Comparison of ENCODE assay signal across 11 mouse cellular contexts in the genomic region with DNA sequence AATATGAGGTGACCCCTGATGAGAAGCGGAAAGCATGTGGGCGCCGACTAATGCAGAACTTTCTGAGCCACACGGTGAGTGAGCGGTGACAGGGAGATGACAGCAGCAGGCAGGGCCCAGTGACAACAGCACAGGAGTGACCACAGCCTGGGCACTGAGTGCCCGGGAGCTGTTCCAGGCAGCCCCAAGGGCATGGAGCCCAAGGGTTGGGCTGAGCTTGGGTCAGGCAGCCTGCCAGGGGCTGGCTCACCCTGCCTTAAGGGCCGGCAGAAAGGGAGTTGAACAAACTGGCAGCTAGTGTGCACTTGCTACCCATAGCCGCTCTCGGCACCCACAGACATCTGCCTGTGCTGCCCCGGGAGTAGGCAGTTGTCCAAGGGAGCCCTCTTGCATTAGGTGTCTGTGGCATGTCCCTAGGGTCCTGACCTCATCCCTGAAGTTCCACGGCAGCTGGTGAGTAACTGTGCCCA. TPM values are rescaled to one million over a fixed set of nuclear protein-coding genes. Genes with fewer than 3 reads are reported as not detected.
DNase-seq lines count a peak whose midpoint lies in the region; ATAC-seq and TF ChIP-seq lines count a peak whose summit lies in the region.
"Had no signal": no experiment of that assay in that cellular context is flagged by ENCODE, and none has a peak within 500 bp of the region (broad histone marks: within the 10 kb centered on the region; RNA-seq: fewer than 3 reads in every experiment).

No protein-coding gene starts in this region.

- H3K27me3 ChIP-seq in kidney, adult 2 months (replicated peaks; ENCODE audit: control insufficient read depth, insufficient read depth, low read length), result no peaks in the 10 kb centered on the region
- H3K27me3 ChIP-seq: midbrain, embryonic 12.5 days had no signal

- H3K4me3 ChIP-seq in kidney, adult 2 months (ENCODE audit: insufficient read depth, low read depth, low read length), result no peak overlapping the region
- H3K4me3 ChIP-seq: midbrain, embryonic 12.5 days had no signal

- H3K27ac ChIP-seq in kidney, adult 2 months (ENCODE audit: insufficient read depth, low read depth, low read length), result no peak overlapping the region
- H3K27ac ChIP-seq: midbrain, embryonic 12.5 days had no signal

- intact Hi-C loops in left cerebral cortex, postnatal 4 days (cut with DNase I), result no loop called here

- ATAC-seq in granulocyte monocyte progenitor cell, adult 5-6 weeks (replicated peaks; ENCODE audit: poor library complexity, severe bottlenecking), result no peak

- no peak for TF ChIP-seq POLR2A in kidney, adult 2 months (IDR thresholded peaks at IDR 0.05; ENCODE audit: low read depth, low read length)

- WGBS in kidney, adult 2 months, result 85% methylated on average over 11 of the region's 11 CpGs

- no peaks in the 10 kb centered on the region for H3K36me3 ChIP-seq in kidney, adult 2 months (ENCODE audit: control insufficient read depth, insufficient read depth, low read length)

- no peak for TF ChIP-seq CTCF in kidney, adult 2 months (conservative IDR thresholded peaks at IDR 0.05; ENCODE audit: insufficient read depth, insufficient read length, low read depth, low read length)

- peaks cover 5% of the 10 kb centered on the region; the same call in 1 of the 2 replicates for H3K4me1 ChIP-seq in kidney, adult 2 months (ENCODE audit: control insufficient read depth, insufficient read depth, low read length)

- peak; percentile 46 for DNase-seq in kidney, adult 2 months
- DNase-seq in kidney, postnatal 25 days, result no peak
- peak; percentile 57 for DNase-seq in NIH3T3 (ENCODE audit: low read depth)
- DNase-seq in fibroblast of lung, adult 2 months (ENCODE audit: low read depth), result peak; percentile 73
- peak; percentile 84 for DNase-seq in left cerebral cortex, postnatal 4 days
- no peak for DNase-seq in spleen, adult 12 weeks (ENCODE audit: low spot score)
- no peak for DNase-seq in urinary bladder, postnatal 10 days (ENCODE audit: low spot score)

RNA-seq across cellular contexts. Expression of a gene that starts 5.7 kb away (rescaled TPM):
- 23.4 and 27.4 TPM in 2 replicates for polyA plus RNA-seq in kidney, adult 2 months (2012; rRNA removed)
- 10 to 100 TPM; 73.8 to 78.8 TPM for total RNA-seq in left cerebral cortex, postnatal 4 days (2021)
- total RNA-seq in granulocyte monocyte progenitor cell, adult 5-6 weeks (2014; fragmentation: Nextera tagmentation), result 56.7 and 62.4 TPM in 2 replicates
- 64.8 and 67.5 TPM in 2 replicates for total RNA-seq in granulocyte monocyte progenitor cell, adult 5-6 weeks (2017)

RNA-seq across cellular contexts. Expression of a gene that starts 13.5 kb away (rescaled TPM):
- 0.64 and 0.81 TPM in 2 replicates for polyA plus RNA-seq in kidney, adult 2 months (2012; rRNA removed)
- 10 to 100 TPM; 86.0 to 87.5 TPM for total RNA-seq in left cerebral cortex, postnatal 4 days (2021)
- 1.9 TPM in 1 of 2 replicates, not detected in the other for total RNA-seq in granulocyte monocyte progenitor cell, adult 5-6 weeks (2014; fragmentation: Nextera tagmentation)
- 1.6 TPM in 1 of 2 replicates, not detected in the other for total RNA-seq in granulocyte monocyte progenitor cell, adult 5-6 weeks (2017)

RNA-seq across cellular contexts. Expression of a gene that starts 24.0 kb away (rescaled TPM):
- polyA plus RNA-seq in kidney, adult 2 months (2012; rRNA removed), result 0.03 and 0.07 TPM in 2 replicates
- under 1 TPM; 0.30 to 0.38 TPM for total RNA-seq in left cerebral cortex, postnatal 4 days (2021)
- not detected in 2 replicates for total RNA-seq in granulocyte monocyte progenitor cell, adult 5-6 weeks (2014; fragmentation: Nextera tagmentation)
- not detected in 2 replicates for total RNA-seq in granulocyte monocyte progenitor cell, adult 5-6 weeks (2017)
- polyA plus RNA-seq: embryonic facial prominence, embryonic 14.5 days; midbrain, embryonic 12.5 days had no signal

RNA-seq across cellular contexts. Expression of a gene that starts 35.5 kb away (rescaled TPM):
- not detected in 2 replicates for polyA plus RNA-seq in kidney, adult 2 months (2012; rRNA removed)
- 1 to 10 TPM in 1 of 2 experiments, under 1 TPM in 1; 0.97 to 1.1 TPM for total RNA-seq in left cerebral cortex, postnatal 4 days (2021)
- not detected in 2 replicates for total RNA-seq in granulocyte monocyte progenitor cell, adult 5-6 weeks (2014; fragmentation: Nextera tagmentation)
- total RNA-seq in granulocyte monocyte progenitor cell, adult 5-6 weeks (2017), result not detected in 2 replicates
- total RNA-seq: layer of hippocampus, adult 8-10 months had no signal
- polyA plus RNA-seq: midbrain, embryonic 12.5 days had no signal

RNA-seq across cellular contexts. Expression of a gene that starts 37.4 kb away (rescaled TPM):
- polyA plus RNA-seq in kidney, adult 2 months (2012; rRNA removed), result 16.9 and 21.0 TPM in 2 replicates
- 100 to 1,000 TPM; 623 to 643 TPM for total RNA-seq in left cerebral cortex, postnatal 4 days (2021)
- total RNA-seq in granulocyte monocyte progenitor cell, adult 5-6 weeks (2014; fragmentation: Nextera tagmentation), result 0.19 and 1.4 TPM in 2 replicates
- 1.6 and 1.9 TPM in 2 replicates for total RNA-seq in granulocyte monocyte progenitor cell, adult 5-6 weeks (2017)

Comparison
In these comparisons a context has a peak if more than half of its experiments do, and no peak if none do; other contexts are left out.
1. DNase-seq: peak in kidney, adult 2 months (single experiment), NIH3T3 (single experiment), fibroblast of lung, adult 2 months (single experiment) and left cerebral cortex, postnatal 4 days (single experiment); none in kidney, postnatal 25 days (0 of 2), spleen, adult 12 weeks (single experiment) and urinary bladder, postnatal 10 days (single experiment).
2. RNA of a gene that starts 13.5 kb away (total RNA-seq): 86.0 to 87.5 TPM in left cerebral cortex, postnatal 4 days; 1.6 to 1.9 TPM in granulocyte monocyte progenitor cell, adult 5-6 weeks; every median in the first group is over 10 times any median in the second.